ENCODE assay signal across 8 mouse cellular contexts in the genomic region with DNA sequence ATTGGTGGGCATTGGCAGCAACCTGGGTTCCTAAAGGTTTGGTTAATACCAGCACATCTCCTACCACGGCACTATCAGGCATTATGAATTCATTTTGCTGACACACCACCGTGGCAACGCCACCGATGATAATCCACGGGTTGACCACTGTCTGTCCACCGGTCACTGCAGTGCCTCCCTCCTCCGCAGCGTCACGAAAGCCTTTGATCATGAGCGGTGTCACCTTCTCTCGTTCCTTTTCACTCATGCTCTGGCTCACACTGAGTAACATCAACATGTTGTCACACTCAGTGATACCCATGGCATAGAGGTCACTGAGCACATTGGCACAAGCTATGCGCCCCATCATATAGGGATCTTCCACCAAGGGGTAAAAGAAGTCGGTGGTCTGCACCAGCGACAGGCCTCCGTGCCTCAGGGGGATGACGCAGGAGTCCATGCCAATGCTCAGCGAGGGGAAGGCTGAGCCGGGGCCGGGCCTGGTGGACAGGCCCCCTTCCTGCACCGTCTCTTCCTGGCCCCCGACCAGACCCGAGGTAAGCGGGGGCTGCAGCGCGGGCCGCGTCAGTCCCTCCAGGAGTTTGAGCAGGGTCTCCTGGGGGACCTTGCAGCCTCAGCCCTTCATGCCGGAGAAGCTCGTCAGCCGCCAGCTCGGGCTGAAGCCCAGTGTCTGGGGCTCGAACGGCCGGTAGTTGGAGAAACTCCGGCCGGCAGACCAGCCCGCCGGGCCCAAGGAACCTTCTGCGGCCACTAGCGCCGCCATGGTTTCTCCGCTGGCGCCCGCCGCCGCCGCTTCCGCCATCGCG. TPM values are rescaled to one million over a fixed set of nuclear protein-coding genes. Genes with fewer than 3 reads are reported as not detected.
DNase-seq lines count a peak whose midpoint lies in the region; ATAC-seq and TF ChIP-seq lines count a peak whose summit lies in the region.

No protein-coding gene starts in this region.

- in situ Hi-C loops in ES-E14 (cut with MboI; ENCODE audit: low sequenced_read_pairs in 2 of 2, unreplicated experiment in 2 of 2): no loop called here

- H3K4me1 ChIP-seq in ES-E14 (ENCODE audit: control insufficient read depth in 2 of 2, insufficient read depth in 2 of 2, low read length in 2 of 2, poor library complexity in 1 of 2): peaks cover 0 to 5% of the 10 kb centered on the region in 2 experiments; a peak in 1 of 4 replicates
- H3K4me1 ChIP-seq in limb, embryonic 14.5 days (ENCODE audit: control insufficient read depth, insufficient read depth, low read length): 0 out of 2 replicates have a peak, but pooled peaks cover 3% of the 10 kb centered on the region

- H3K9me3 ChIP-seq in ES-E14 (ENCODE audit: control insufficient read depth, insufficient read depth, low read depth, low read length): no peaks in the 10 kb centered on the region
- H3K9me3 ChIP-seq in limb, embryonic 14.5 days (ENCODE audit: control insufficient read depth, low read length): no peaks in the 10 kb centered on the region

- intact Hi-C loops in left cerebral cortex, postnatal 25 days (cut with DNase I): no loop called here

- TF ChIP-seq POLR2A in limb, embryonic 14.5 days (IDR thresholded peaks at IDR 0.05; ENCODE audit: borderline replicate concordance, extremely low read depth, insufficient read depth, insufficient read length): no peak

- H3K27ac ChIP-seq in ES-E14 (ENCODE audit: insufficient read depth, low read depth, low read length, poor library complexity, severe bottlenecking): peak overlapping the region; percentile 56; the same call in 1 of the 2 replicates
- peak overlapping the region; percentile 81 for H3K27ac ChIP-seq in limb, embryonic 14.5 days (replicated peaks; ENCODE audit: low read depth, low read length)

- DNase-seq in kidney, adult 18-20 months: peak; percentile 37
- DNase-seq in kidney, adult 8-10 months: no peak
- no peak for DNase-seq in ES-E14 (ENCODE audit: low read depth, low spot score)
- DNase-seq in limb, embryonic 14.5 days (ENCODE audit: low spot score): no peak
- DNase-seq in naive thymus-derived CD4-positive, alpha-beta T cell, adult 2 months (ENCODE audit: low read depth): peak; percentile 55
- no peak for DNase-seq in left cerebral cortex, postnatal 25 days (ENCODE audit: low spot score in 2 of 2)

- H3K9ac ChIP-seq in ES-E14 (ENCODE audit: insufficient read depth, low read depth, low read length, poor library complexity, severe bottlenecking): peak overlapping the region; percentile 96
- H3K9ac ChIP-seq in limb, embryonic 14.5 days (ENCODE audit: low read depth, low read length, severe bottlenecking): peak overlapping the region; percentile 93

- peak overlapping the region; percentile 92 for H3K4me2 ChIP-seq in limb, embryonic 14.5 days (replicated peaks; ENCODE audit: low read depth, low read length, severe bottlenecking)

- no peaks in the 10 kb centered on the region for H3K27me3 ChIP-seq in limb, embryonic 14.5 days (ENCODE audit: control insufficient read depth, insufficient read depth, low read length)

- 19% methylated on average over 50 of the region's 50 CpGs for WGBS in limb, embryonic 14.5 days

- H3K36me3 ChIP-seq in ES-E14 (ENCODE audit: control insufficient read depth, insufficient read depth, low read length, poor library complexity, severe bottlenecking): peaks cover 11% of the 10 kb centered on the region
- H3K36me3 ChIP-seq in limb, embryonic 14.5 days (ENCODE audit: control insufficient read depth, insufficient read depth, low read length): peaks cover 19% of the 10 kb centered on the region

- peak overlapping the region; percentile 86 to 93 for H3K4me3 ChIP-seq in ES-E14 (ENCODE audit: insufficient read depth in 1 of 2, low read depth in 1 of 2, low read length in 2 of 2, poor library complexity in 1 of 2, severe bottlenecking in 1 of 2)
- peak overlapping the region; percentile 86 for H3K4me3 ChIP-seq in limb, embryonic 14.5 days (replicated peaks; ENCODE audit: low read length)

- peak; percentile 22; the same call in 1 of the 2 replicates for ATAC-seq in common myeloid progenitor, adult 5-6 weeks (replicated peaks; ENCODE audit: low read depth, poor library complexity, severe bottlenecking)
- ATAC-seq in granulocyte monocyte progenitor cell, adult 5-6 weeks (replicated peaks; ENCODE audit: poor library complexity, severe bottlenecking): peak; percentile 10; the same call in 1 of the 2 replicates
- peak; percentile 53 for ATAC-seq in limb, embryonic 14.5 days (ENCODE audit: low FRiP score, low read depth)

TF ChIP-seq in ES-E14, 5 proteins besides CTCF, POLR2A, EP300 and RAD21:
- TF ChIP-seq CHD2 (IDR thresholded peaks at IDR 0.05; ENCODE audit: low read depth, low read length) (no peak), ZNF384 (IDR thresholded peaks at IDR 0.05; ENCODE audit: low read depth, low read length) (no peak)
TF ChIP-seq in ES-E14: peak in this region for 0.

RNA-seq across cellular contexts. Expression of a gene that starts 0.5 kb away (rescaled TPM):
- 104 and 113 TPM in 2 replicates for total RNA-seq in ES-E14 (2012; rRNA removed)
- 99.1 and 102 TPM in 2 replicates for total RNA-seq in common myeloid progenitor, adult 5-6 weeks (2017)
- total RNA-seq in granulocyte monocyte progenitor cell, adult 5-6 weeks (2014; fragmentation: Nextera tagmentation): 63.0 and 70.4 TPM in 2 replicates
- 158 and 176 TPM in 2 replicates for total RNA-seq in granulocyte monocyte progenitor cell, adult 5-6 weeks (2017)
- polyA plus RNA-seq in limb, embryonic 14.5 days (2012; rRNA removed): 22.2 and 24.3 TPM in 2 replicates
- 74.7 and 79.3 TPM in 2 replicates for polyA plus RNA-seq in limb, embryonic 14.5 days (2014; fragmentation: Nextera tagmentation; extraction: Ambion mirVana)
- total RNA-seq in left cerebral cortex, postnatal 25 days (2021): 10 to 100 TPM; 40.5 to 41.3 TPM

RNA-seq across cellular contexts. Expression of a gene that starts 12.8 kb away (rescaled TPM):
- 391 and 461 TPM in 2 replicates for total RNA-seq in ES-E14 (2012; rRNA removed)
- total RNA-seq in common myeloid progenitor, adult 5-6 weeks (2017): 85.1 and 88.3 TPM in 2 replicates
- total RNA-seq in granulocyte monocyte progenitor cell, adult 5-6 weeks (2014; fragmentation: Nextera tagmentation): 99.5 and 126 TPM in 2 replicates
- total RNA-seq in granulocyte monocyte progenitor cell, adult 5-6 weeks (2017): 68.9 and 72.0 TPM in 2 replicates
- 100 and 120 TPM in 2 replicates for polyA plus RNA-seq in limb, embryonic 14.5 days (2012; rRNA removed)
- 169 and 177 TPM in 2 replicates for polyA plus RNA-seq in limb, embryonic 14.5 days (2014; fragmentation: Nextera tagmentation; extraction: Ambion mirVana)
- total RNA-seq in left cerebral cortex, postnatal 25 days (2021): 10 to 100 TPM; 30.6 to 31.0 TPM

RNA-seq across cellular contexts. Expression of a gene that starts 22.7 kb away (rescaled TPM):
- 1.8 and 2.2 TPM in 2 replicates for total RNA-seq in ES-E14 (2012; rRNA removed)
- 26.1 and 31.6 TPM in 2 replicates for total RNA-seq in common myeloid progenitor, adult 5-6 weeks (2017)
- 57.2 and 65.5 TPM in 2 replicates for total RNA-seq in granulocyte monocyte progenitor cell, adult 5-6 weeks (2014; fragmentation: Nextera tagmentation)
- 22.4 and 27.1 TPM in 2 replicates for total RNA-seq in granulocyte monocyte progenitor cell, adult 5-6 weeks (2017)
- polyA plus RNA-seq in limb, embryonic 14.5 days (2012; rRNA removed): 1.5 and 2.0 TPM in 2 replicates
- 0.88 and 1.2 TPM in 2 replicates for polyA plus RNA-seq in limb, embryonic 14.5 days (2014; fragmentation: Nextera tagmentation; extraction: Ambion mirVana)
- total RNA-seq in left cerebral cortex, postnatal 25 days (2021): under 1 TPM; 0.34 to 0.94 TPM

RNA-seq across cellular contexts. Expression of a gene that starts 29.2 kb away (rescaled TPM):
- 18.7 and 21.6 TPM in 2 replicates for total RNA-seq in ES-E14 (2012; rRNA removed)
- 6.3 and 8.9 TPM in 2 replicates for total RNA-seq in common myeloid progenitor, adult 5-6 weeks (2017)
- total RNA-seq in granulocyte monocyte progenitor cell, adult 5-6 weeks (2014; fragmentation: Nextera tagmentation): 4.9 and 7.8 TPM in 2 replicates
- total RNA-seq in granulocyte monocyte progenitor cell, adult 5-6 weeks (2017): 5.9 and 10.6 TPM in 2 replicates
- polyA plus RNA-seq in limb, embryonic 14.5 days (2012; rRNA removed): 115 and 161 TPM in 2 replicates
- polyA plus RNA-seq in limb, embryonic 14.5 days (2014; fragmentation: Nextera tagmentation; extraction: Ambion mirVana): 66.2 and 71.2 TPM in 2 replicates
- total RNA-seq in left cerebral cortex, postnatal 25 days (2021): 10 to 100 TPM; 55.3 to 55.5 TPM

RNA-seq across cellular contexts. Expression of a gene that starts 40.4 kb away (rescaled TPM):
- 85.8 and 128 TPM in 2 replicates for total RNA-seq in ES-E14 (2012; rRNA removed)
- 62.7 and 63.2 TPM in 2 replicates for total RNA-seq in common myeloid progenitor, adult 5-6 weeks (2017)
- total RNA-seq in granulocyte monocyte progenitor cell, adult 5-6 weeks (2014; fragmentation: Nextera tagmentation): 17.1 and 23.3 TPM in 2 replicates
- total RNA-seq in granulocyte monocyte progenitor cell, adult 5-6 weeks (2017): 29.1 and 33.3 TPM in 2 replicates
- 14.9 and 22.2 TPM in 2 replicates for polyA plus RNA-seq in limb, embryonic 14.5 days (2012; rRNA removed)
- 15.3 and 18.6 TPM in 2 replicates for polyA plus RNA-seq in limb, embryonic 14.5 days (2014; fragmentation: Nextera tagmentation; extraction: Ambion mirVana)
- 1 to 10 TPM; 3.4 to 3.6 TPM for total RNA-seq in left cerebral cortex, postnatal 25 days (2021)

Comparison
In these comparisons a context has a peak if more than half of its experiments do, and no peak if none do; other contexts are left out.
1. DNase-seq: peak in kidney, adult 18-20 months (single experiment) and naive thymus-derived CD4-positive, alpha-beta T cell, adult 2 months (single experiment); none in kidney, adult 8-10 months (0 of 2), ES-E14 (single experiment), limb, embryonic 14.5 days (single experiment) and left cerebral cortex, postnatal 25 days (0 of 2).
2. Peak in every context shown above with its lines, with median percentiles within 50 percentile points of each other: ATAC-seq.